Mouse (Mus musculus) forebrain, embryonic 12.5 days (tissue): Measurements from ENCODE around the gene Fancc. TPM values are rescaled to one million over a fixed set of nuclear protein-coding genes. Genes with fewer than 3 reads are reported as not detected.
A peak's percentile ranks its signal among the peaks of the same experiment; 100 is the strongest.

Source experiments
- ATAC-seq: fragments of 200-750 bp; cut with Nextera tagmentation; 2 replicates; pipeline ENCODE4 v1.8.0; 2017; ENCODE audit warnings: moderate TSS enrichment; ENCODE audit not compliant: low FRiP score
- H3K27ac ChIP-seq: fragments of 300-500 bp; sonication (generic); 2 replicates; pipeline ENCODE4 v1.5.1; 2016; ENCODE audit warnings: mild to moderate bottlenecking
- H3K27me3 ChIP-seq: fragments of 300-500 bp; sonication (generic); 2 replicates; pipeline ENCODE4 v1.6.1; 2016; ENCODE audit warnings: mild to moderate bottlenecking
- H3K36me3 ChIP-seq: fragments of 300-500 bp; sonication (generic); replicated peaks from 2 replicates; pipeline ENCODE4 v1.6.1; 2016; ENCODE audit warnings: mild to moderate bottlenecking
- H3K4me1 ChIP-seq: fragments of 300-500 bp; sonication (generic); 2 replicates; pipeline ENCODE4 v1.6.1; 2016
- H3K4me2 ChIP-seq: fragments of 300-500 bp; sonication (generic); 2 replicates; pipeline ENCODE4 v1.6.1; 2016; ENCODE audit warnings: mild to moderate bottlenecking, moderate library complexity
- H3K4me3 ChIP-seq: fragments of 300-500 bp; sonication (generic); replicated peaks from 2 replicates; pipeline ENCODE4 v1.5.1; 2016; ENCODE audit warnings: mild to moderate bottlenecking
- H3K9ac ChIP-seq: fragments of 300-500 bp; sonication (generic); 2 replicates; pipeline ENCODE4 v1.6.1; 2016; ENCODE audit warnings: mild to moderate bottlenecking
- H3K9me3 ChIP-seq: fragments of 300-500 bp; sonication (generic); 2 replicates; pipeline ENCODE4 v1.6.1; 2016
- WGBS: fragments of 180-500 bp; shearing (Covaris S2); methylation state at CpG from one replicate; pipeline ENCODE4 v1.1.7; 2016; 5-methylcytosine and 5-hydroxymethylcytosine counted together
- polyA plus RNA-seq: library from polyadenylated mRNA; unstranded; fragments of >200 nt; fragmentation: Nextera tagmentation; extraction: Ambion mirVana; gene quantifications from 2 replicates; pipeline ENCODE4 v1.2.1, GENCODE M21; 2016

Gene Fancc
- polyA plus RNA-seq, 1 experiment from 2014 or later: 23.0 TPM

- Histone ChIP-seq H3K9me3 (no peaks in the 10 kb centered on the region), H3K4me3 (no peak overlapping the region), H3K27ac (no peak overlapping the region), H3K4me2 (no peak overlapping the region), H3K4me1 (peaks cover 53% of the 10 kb centered on the region), H3K27me3 (peaks cover 27% of the 10 kb centered on the region), H3K36me3 (peaks cover 85% of the 10 kb centered on the region), H3K9ac (no peak overlapping the region)
- 68% methylated on average over 3 of the region's 3 CpGs for WGBS
- ATAC-seq: no peak
Measured at GRCm38 (mm10) chr13:63529602-63530370, 32.7 kb upstream of the Fancc start.

- no peaks in the 10 kb centered on the region for H3K9me3 ChIP-seq
- H3K27ac ChIP-seq: peak overlapping the region; percentile 53; the same call in 1 of the 2 replicates
- peaks cover 85% of the 10 kb centered on the region for H3K36me3 ChIP-seq
- peaks cover 61% of the 10 kb centered on the region for H3K4me1 ChIP-seq
- no peak overlapping the region for H3K9ac ChIP-seq
- peaks cover 27% of the 10 kb centered on the region for H3K27me3 ChIP-seq
- H3K4me3 ChIP-seq: no peak overlapping the region
- H3K4me2 ChIP-seq: no peak overlapping the region
- 5% methylated on average over 2 of the region's 2 CpGs for WGBS
- no peak for ATAC-seq
Measured at GRCm38 (mm10) chr13:63528852-63529251, 31.8 kb upstream of the Fancc start.

DNA sequence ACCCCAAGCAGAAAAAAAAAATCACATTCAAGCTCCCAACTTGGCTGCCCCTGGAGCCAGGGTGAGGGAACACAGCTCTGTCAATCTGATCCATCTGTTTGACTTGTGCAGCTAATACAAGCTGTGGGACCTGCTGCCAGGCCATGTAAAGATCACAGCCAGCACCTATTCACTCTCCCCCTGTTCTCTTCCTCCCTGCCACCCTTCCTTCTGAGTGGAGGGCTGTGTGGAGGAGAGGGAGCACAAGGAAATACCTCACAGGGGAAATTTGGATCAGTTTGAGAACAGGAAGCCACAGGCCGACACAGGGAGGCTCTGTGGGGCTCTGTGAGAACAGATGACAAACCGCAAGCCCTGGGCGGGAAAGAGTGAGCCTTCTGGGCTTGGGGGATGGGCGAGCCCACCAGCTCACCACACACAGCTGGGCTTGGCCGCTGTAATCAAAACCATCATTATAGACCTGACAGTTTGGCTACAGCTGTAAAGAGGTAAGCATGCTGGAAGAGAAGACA, 31.1 kb upstream of the Fancc start:
- no peak overlapping the region for H3K4me3 ChIP-seq
- H3K9me3 ChIP-seq: no peaks in the 10 kb centered on the region
- H3K4me2 ChIP-seq: no peak overlapping the region
- peaks cover 61% of the 10 kb centered on the region for H3K4me1 ChIP-seq
- peaks cover 27% of the 10 kb centered on the region for H3K27me3 ChIP-seq
- peaks cover 83% of the 10 kb centered on the region for H3K36me3 ChIP-seq
- ATAC-seq: peak; percentile 55
- H3K27ac ChIP-seq: peak overlapping the region; percentile 53; the same call in 1 of the 2 replicates
- 0 out of 2 replicates have a peak overlapping the region, but pooled peaks have one; percentile 7 for H3K9ac ChIP-seq
- WGBS: 5% methylated on average over 5 of the region's 5 CpGs

DNA sequence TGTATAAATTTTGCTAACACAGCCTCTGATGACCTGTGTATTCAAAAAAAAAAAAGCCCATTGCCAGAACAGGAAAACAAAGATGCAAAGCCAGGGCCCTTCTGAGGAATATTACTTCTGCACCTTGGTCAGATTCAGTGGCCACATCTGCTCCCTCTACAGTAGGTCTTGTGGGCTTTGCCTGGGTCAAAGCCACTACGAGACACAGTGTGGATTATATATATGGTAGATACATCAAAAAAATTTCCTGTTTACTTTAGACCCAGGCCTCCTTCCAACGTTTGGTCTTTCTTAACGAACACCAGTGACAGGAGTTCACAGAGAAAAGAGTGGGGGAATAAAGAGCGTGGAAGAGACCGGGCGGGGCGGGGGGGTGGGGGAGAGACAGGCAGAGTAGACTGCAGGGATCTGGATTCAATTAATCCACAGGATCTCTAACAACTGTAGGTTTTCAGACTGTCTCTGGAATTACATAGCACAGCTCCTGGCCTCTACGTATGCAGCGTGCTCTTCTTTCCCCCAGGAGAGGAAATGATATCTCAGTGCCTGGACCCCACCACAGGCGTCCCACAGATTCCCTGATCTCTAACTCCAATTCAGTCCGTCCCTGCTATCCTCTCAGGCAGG, 28.6 kb upstream of the Fancc start:
- WGBS: 45% methylated on average over 11 of the region's 11 CpGs
- Histone ChIP-seq H3K9ac (no peak overlapping the region), H3K27ac (0 out of 2 replicates have a peak overlapping the region, but pooled peaks have one; percentile 5), H3K9me3 (no peaks in the 10 kb centered on the region), H3K27me3 (peaks cover 21% of the 10 kb centered on the region), H3K36me3 (peaks cover 82% of the 10 kb centered on the region), H3K4me2 (no peak overlapping the region), H3K4me3 (no peak overlapping the region), H3K4me1 (peaks cover 66% of the 10 kb centered on the region)
- no peak for ATAC-seq

DNA sequence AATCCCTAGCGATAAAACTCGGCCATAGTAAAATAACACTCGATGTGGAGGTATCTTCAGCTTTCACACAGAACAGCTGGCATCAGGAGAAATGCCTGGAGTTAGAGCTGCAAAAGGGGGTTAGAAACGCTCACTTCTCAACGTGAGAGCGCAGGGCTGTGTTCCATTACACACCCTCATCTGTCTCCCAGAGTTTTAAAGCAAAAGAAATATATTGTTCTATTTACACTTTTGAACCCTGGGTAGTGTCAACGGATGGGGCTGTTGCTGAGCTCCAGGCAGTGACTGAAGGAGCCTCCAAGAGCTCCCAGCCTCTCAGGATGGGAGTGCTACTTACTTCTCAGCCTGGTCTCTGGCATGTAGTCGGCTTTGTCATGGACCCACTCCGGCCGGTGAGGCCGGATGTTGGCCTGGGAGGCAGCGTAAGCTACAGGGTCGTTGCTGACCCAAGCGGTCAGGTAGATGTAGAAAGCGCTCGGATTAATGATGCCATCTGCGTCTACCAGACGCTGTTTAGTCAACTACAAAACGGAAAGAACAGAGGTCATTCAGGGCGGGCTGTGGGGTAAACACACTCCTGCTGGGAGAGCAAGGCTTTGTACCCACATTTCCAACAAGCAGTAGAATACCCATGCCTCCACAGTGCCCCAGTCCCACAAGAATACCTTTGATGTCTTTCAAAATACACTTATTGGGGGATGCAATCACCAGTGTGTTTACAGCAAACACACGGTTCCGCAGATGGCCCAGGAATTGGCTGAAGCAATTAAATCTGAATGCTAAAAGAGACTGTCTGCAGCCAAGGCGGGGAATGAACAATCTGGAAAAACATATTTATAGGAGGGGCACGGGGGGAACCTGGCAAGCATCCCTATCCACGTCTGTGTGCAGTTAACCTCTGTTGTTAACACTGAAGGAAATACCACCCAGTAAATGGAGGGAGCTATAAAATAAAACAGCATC, 27.8 kb upstream of the Fancc start:
- H3K4me2 ChIP-seq: no peak overlapping the region
- H3K4me1 ChIP-seq: peaks cover 60% of the 10 kb centered on the region
- peaks cover 17% of the 10 kb centered on the region; the same call in 1 of the 2 replicates for H3K27me3 ChIP-seq
- no peaks in the 10 kb centered on the region for H3K9me3 ChIP-seq
- no peak overlapping the region for H3K9ac ChIP-seq
- H3K36me3 ChIP-seq: peaks cover 82% of the 10 kb centered on the region
- H3K4me3 ChIP-seq: no peak overlapping the region
- peak overlapping the region; percentile 43; the same call in 1 of the 2 replicates for H3K27ac ChIP-seq
- ATAC-seq: peak; percentile 21; the same call in 1 of the 2 replicates
- WGBS: 50% methylated on average over 25 of the region's 25 CpGs

DNA sequence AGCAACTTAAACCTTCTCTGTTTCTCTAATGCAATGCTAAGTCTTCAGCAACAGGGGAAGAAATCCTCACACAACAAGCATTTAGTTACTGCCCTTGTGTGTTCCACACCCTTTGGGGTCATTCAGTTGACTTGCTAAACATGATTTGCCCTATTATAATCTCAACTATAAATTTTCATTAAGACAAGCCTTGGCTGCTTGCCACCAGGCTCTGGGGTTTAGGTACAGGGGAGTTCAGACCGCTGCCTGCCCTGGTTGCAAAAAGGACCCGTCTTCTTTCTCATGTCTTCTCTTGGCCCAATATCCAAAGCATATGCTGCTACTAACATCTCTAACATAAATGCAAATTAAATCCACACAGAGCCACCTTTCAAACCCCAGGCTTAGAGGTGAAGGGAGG, 27.0 kb upstream of the Fancc start:
- H3K27me3 ChIP-seq: peaks cover 13% of the 10 kb centered on the region; the same call in 1 of the 2 replicates
- H3K4me1 ChIP-seq: peaks cover 54% of the 10 kb centered on the region
- H3K9me3 ChIP-seq: no peaks in the 10 kb centered on the region
- 75% methylated on average over 2 of the region's 2 CpGs for WGBS
- no peak overlapping the region for H3K9ac ChIP-seq
- H3K36me3 ChIP-seq: peaks cover 84% of the 10 kb centered on the region
- H3K27ac ChIP-seq: no peak overlapping the region
- no peak for ATAC-seq
- H3K4me3 ChIP-seq: no peak overlapping the region
- H3K4me2 ChIP-seq: no peak overlapping the region

- H3K4me1 ChIP-seq: peaks cover 42% of the 10 kb centered on the region
- H3K27ac ChIP-seq: no peak overlapping the region
- no peak overlapping the region for H3K4me3 ChIP-seq
- no peak for ATAC-seq
- H3K27me3 ChIP-seq: 0 out of 2 replicates have a peak, but pooled peaks cover 6% of the 10 kb centered on the region
- 75% methylated on average over 10 of the region's 10 CpGs for WGBS
- H3K9me3 ChIP-seq: no peaks in the 10 kb centered on the region
- H3K9ac ChIP-seq: no peak overlapping the region
- H3K4me2 ChIP-seq: no peak overlapping the region
- peaks cover 92% of the 10 kb centered on the region for H3K36me3 ChIP-seq
Measured at GRCm38 (mm10) chr13:63522832-63523231, 25.8 kb upstream of the Fancc start.

GRCm38 (mm10) chr13:63520110-63520509, 23.0 kb upstream of the Fancc start:
- Histone ChIP-seq H3K36me3 (peaks cover 89% of the 10 kb centered on the region), H3K9ac (no peak overlapping the region), H3K4me2 (no peak overlapping the region), H3K27me3 (no peaks in the 10 kb centered on the region), H3K4me1 (peaks cover 28% of the 10 kb centered on the region), H3K9me3 (no peaks in the 10 kb centered on the region), H3K4me3 (no peak overlapping the region), H3K27ac (no peak overlapping the region)
- 95% methylated on average over 6 of the region's 6 CpGs for WGBS
- ATAC-seq: no peak

DNA sequence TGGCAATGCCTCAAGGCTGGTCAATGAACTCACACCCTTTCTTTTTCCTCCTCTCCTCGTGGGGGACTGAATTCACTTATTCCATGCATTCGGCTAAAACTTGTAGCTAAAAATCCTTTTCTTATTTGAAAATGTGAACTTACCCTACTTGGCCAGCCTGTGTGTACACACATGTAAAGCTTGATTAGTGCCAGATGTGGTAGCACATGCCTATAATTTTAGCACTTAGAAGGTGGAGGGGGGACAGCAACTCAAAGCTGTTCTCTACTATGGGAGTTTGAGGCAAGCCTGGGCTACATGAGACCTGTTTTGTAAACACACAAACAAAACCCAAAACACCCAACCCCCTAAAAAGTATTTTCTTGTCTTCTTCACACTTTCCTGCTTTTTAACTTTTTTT, 19.5 kb upstream of the Fancc start:
- peaks cover 42% of the 10 kb centered on the region for H3K4me1 ChIP-seq
- H3K4me2 ChIP-seq: no peak overlapping the region
- no peak overlapping the region for H3K9ac ChIP-seq
- peaks cover 78% of the 10 kb centered on the region for H3K36me3 ChIP-seq
- WGBS: 81% methylated on average over 2 of the region's 2 CpGs
- no peaks in the 10 kb centered on the region for H3K9me3 ChIP-seq
- H3K4me3 ChIP-seq: no peak overlapping the region
- no peak overlapping the region for H3K27ac ChIP-seq
- ATAC-seq: no peak
- H3K27me3 ChIP-seq: no peaks in the 10 kb centered on the region

- no peak for ATAC-seq
- Histone ChIP-seq H3K9me3 (no peaks in the 10 kb centered on the region), H3K9ac (no peak overlapping the region), H3K36me3 (peaks cover 81% of the 10 kb centered on the region), H3K4me3 (no peak overlapping the region), H3K4me1 (peaks cover 45% of the 10 kb centered on the region), H3K27me3 (no peaks in the 10 kb centered on the region), H3K27ac (peak overlapping the region; percentile 80), H3K4me2 (no peak overlapping the region)
- 50% methylated on average over 5 of the region's 5 CpGs for WGBS
Measured at GRCm38 (mm10) chr13:63515542-63515941, 18.5 kb upstream of the Fancc start.

GRCm38 (mm10) chr13:63514931-63515360, 17.9 kb upstream of the Fancc start:
- 8% methylated on average over 8 of the region's 8 CpGs for WGBS

More at GRCm38 (mm10) chr13:63514931-63515360, 17.9 kb upstream of the Fancc start:
- peak overlapping the region; percentile 80 for H3K27ac ChIP-seq
- peaks cover 45% of the 10 kb centered on the region for H3K4me1 ChIP-seq
- no peak overlapping the region for H3K4me3 ChIP-seq
- peaks cover 81% of the 10 kb centered on the region for H3K36me3 ChIP-seq
- no peaks in the 10 kb centered on the region for H3K9me3 ChIP-seq
- H3K27me3 ChIP-seq: no peaks in the 10 kb centered on the region
- ATAC-seq: peak; percentile 76
- H3K9ac ChIP-seq: no peak overlapping the region
- H3K4me2 ChIP-seq: peak overlapping the region; percentile 25
